Mouse (Mus musculus) myocyte (in vitro differentiated cells): Measurements from ENCODE around the gene Myo18b.

Experiments
- E2F4 ChIP-seq: IDR thresholded peaks from one replicate; pipeline ENCODE4 v1.6.1; 2011; ENCODE audit warnings: mild to moderate bottlenecking, control low read depth, moderate library complexity; ENCODE audit not compliant: insufficient read depth
- MAX ChIP-seq: IDR thresholded peaks from one replicate; pipeline ENCODE4 v1.6.1; 2011; ENCODE audit warnings: low read depth, mild to moderate bottlenecking, control low read depth
- MYOD1 ChIP-seq, 3 experiments: IDR thresholded peaks; one replicate each; pipeline ENCODE4 v1.6.1; 2011; ENCODE audit warnings: control low read depth in 2 of 3, low read depth in 2 of 3, mild to moderate bottlenecking in 2 of 3, moderate library complexity in 1 of 3; ENCODE audit not compliant: insufficient read length in 2 of 3, control insufficient read depth in 1 of 3
- MYOG ChIP-seq, 3 experiments: IDR thresholded peaks; one replicate each; pipeline ENCODE4 v1.6.1; 2011; ENCODE audit warnings: control low read depth in 2 of 3, low read depth in 2 of 3, mild to moderate bottlenecking in 2 of 3; ENCODE audit not compliant: insufficient read length in 2 of 3, control insufficient read depth in 1 of 3, insufficient read depth in 1 of 3
- POLR2A ChIP-seq: IDR thresholded peaks from one replicate; pipeline ENCODE4 v1.6.1; 2011; ENCODE audit warnings: low read depth, mild to moderate bottlenecking, control low read depth, moderate library complexity; ENCODE audit not compliant: insufficient read length
- POLR2AphosphoS2 ChIP-seq: IDR thresholded peaks from one replicate; pipeline ENCODE4 v1.6.1; 2011; ENCODE audit warnings: low read depth, control low read depth; ENCODE audit not compliant: insufficient read length
- TCF12 ChIP-seq: IDR thresholded peaks from one replicate; pipeline ENCODE4 v1.6.1; 2011; ENCODE audit warnings: mild to moderate bottlenecking, control low read depth; ENCODE audit not compliant: poor library complexity, insufficient read depth, severe bottlenecking
- TCF3 ChIP-seq: IDR thresholded peaks from one replicate; pipeline ENCODE4 v1.6.1; 2011; ENCODE audit warnings: low read depth, control low read depth; ENCODE audit not compliant: insufficient read length
- USF1 ChIP-seq: IDR thresholded peaks from one replicate; pipeline ENCODE4 v1.6.1; 2011; ENCODE audit warnings: low read depth, mild to moderate bottlenecking, control low read depth, moderate library complexity

DNA sequence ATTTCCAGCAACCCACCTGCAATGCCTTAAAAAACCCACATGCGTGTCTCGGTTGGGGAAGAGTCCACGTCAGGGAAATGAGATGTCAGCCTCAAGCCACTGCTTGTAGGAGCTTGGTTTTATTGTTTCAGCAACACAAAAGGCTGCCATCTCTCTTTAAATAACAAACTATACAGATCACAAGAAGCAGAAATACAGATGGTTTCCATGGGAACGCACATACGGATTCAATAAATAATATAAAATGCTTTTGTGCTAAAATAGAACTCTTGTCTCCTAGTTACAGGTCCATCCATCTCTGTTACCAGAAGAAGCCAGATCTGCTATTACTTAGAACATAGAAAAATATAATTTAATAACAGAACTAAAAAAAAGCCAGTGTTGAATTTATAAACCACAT lies 14.2 kb upstream of the Myo18b start:
- no peak for TF ChIP-seq E2F4
- no peak for TF ChIP-seq POLR2A
- no peak for TF ChIP-seq MAX
- TF ChIP-seq TCF3: no peak
- no peak for TF ChIP-seq MYOG (IDR thresholded peaks at IDR 0.05; ENCODE audit: control insufficient read depth in 1 of 3, insufficient read depth in 1 of 3, insufficient read length in 2 of 3, low read depth in 2 of 3)
- TF ChIP-seq TCF12: no peak
- no peak for TF ChIP-seq USF1
- no peak for TF ChIP-seq POLR2AphosphoS2
- TF ChIP-seq MYOD1 (IDR thresholded peaks at IDR 0.05; ENCODE audit: control insufficient read depth in 1 of 3, insufficient read length in 2 of 3, low read depth in 2 of 3): no peak
